Mouse (Mus musculus) limb, embryonic 15.5 days (tissue): ENCODE results near the gene Zfp646. TPM values are rescaled to one million over a fixed set of nuclear protein-coding genes. Genes with fewer than 3 reads are reported as not detected.
A peak's percentile ranks its signal among the peaks of the same experiment; 100 is the strongest.
"Not testable (repeated sequence)": the region's sequence is repeated elsewhere in the genome, so short reads cannot be mapped to it uniquely, and the experiment has no call there.

Experiments used
- ATAC-seq: fragments of 200-750 bp; cut with Nextera tagmentation; 2 replicates; pipeline ENCODE4 v1.8.0; 2017; ENCODE audit warnings: low read depth, moderate TSS enrichment; ENCODE audit not compliant: insufficient number of reproducible peaks, low FRiP score, low TSS enrichment
- H3K27ac ChIP-seq: fragments of 300-500 bp; sonication (generic); 2 replicates; pipeline ENCODE4 v1.5.1; 2015; ENCODE audit warnings: moderate library complexity, mild to moderate bottlenecking, inconsistent platforms
- H3K27me3 ChIP-seq: fragments of 300-500 bp; sonication (generic); 2 replicates; pipeline ENCODE4 v1.6.1; 2015; ENCODE audit warnings: inconsistent platforms
- H3K36me3 ChIP-seq: fragments of 300-500 bp; sonication (generic); 2 replicates; pipeline ENCODE4 v1.6.1; 2015; ENCODE audit warnings: inconsistent platforms
- H3K4me1 ChIP-seq: fragments of 300-500 bp; sonication (generic); 2 replicates; pipeline ENCODE4 v1.6.1; 2015; ENCODE audit warnings: inconsistent platforms
- H3K4me2 ChIP-seq: fragments of 300-500 bp; sonication (generic); 2 replicates; pipeline ENCODE4 v1.6.1; 2015; ENCODE audit warnings: mild to moderate bottlenecking, inconsistent platforms
- H3K4me3 ChIP-seq: fragments of 300-500 bp; sonication (generic); 2 replicates; pipeline ENCODE4 v1.5.1; 2015; ENCODE audit warnings: mild to moderate bottlenecking, inconsistent platforms
- H3K9ac ChIP-seq: fragments of 300-500 bp; sonication (generic); 2 replicates; pipeline ENCODE4 v1.6.1; 2015; ENCODE audit warnings: inconsistent platforms
- H3K9me3 ChIP-seq: fragments of 300-500 bp; sonication (generic); 2 replicates; pipeline ENCODE4 v1.6.1; 2016; ENCODE audit warnings: inconsistent platforms
- WGBS: fragments of 180-500 bp; shearing (Covaris S2); methylation state at CpG from one replicate; pipeline ENCODE4 v1.1.7; 2015; 5-methylcytosine and 5-hydroxymethylcytosine counted together
- polyA plus RNA-seq: library from polyadenylated mRNA; unstranded; fragments of >200 nt; fragmentation: Nextera tagmentation; extraction: Ambion mirVana; gene quantifications from 2 replicates; pipeline ENCODE4 v1.2.1, GENCODE M21; 2015

Zfp646 gene
- 9.1 and 10.0 TPM in 2 replicates for polyA plus RNA-seq

GRCm38 (mm10) chr7:127876041-127876466 lies at the start of gene Zfp646:
TSS of gene Zfp646 (plus strand) at chr7:127876221.
- H3K4me3 ChIP-seq, result peak within 1 kb of the TSS; percentile 97
- H3K27ac ChIP-seq, result peak within 1 kb of the TSS; percentile 99
- peak; percentile 91 for ATAC-seq
- H3K9ac ChIP-seq, result peak within 1 kb of the TSS; percentile 96
- WGBS, result under 1% methylated on average over 41 of the region's 41 CpGs
- H3K36me3 ChIP-seq, result peaks cover 32% of the 10 kb centered on the region
- H3K4me2 ChIP-seq, result peak within 1 kb of the TSS; percentile 76
- peaks cover 19% of the 10 kb centered on the region for H3K4me1 ChIP-seq
- H3K27me3 ChIP-seq, result no peaks in the 10 kb centered on the region
- no peaks in the 10 kb centered on the region for H3K9me3 ChIP-seq

DNA sequence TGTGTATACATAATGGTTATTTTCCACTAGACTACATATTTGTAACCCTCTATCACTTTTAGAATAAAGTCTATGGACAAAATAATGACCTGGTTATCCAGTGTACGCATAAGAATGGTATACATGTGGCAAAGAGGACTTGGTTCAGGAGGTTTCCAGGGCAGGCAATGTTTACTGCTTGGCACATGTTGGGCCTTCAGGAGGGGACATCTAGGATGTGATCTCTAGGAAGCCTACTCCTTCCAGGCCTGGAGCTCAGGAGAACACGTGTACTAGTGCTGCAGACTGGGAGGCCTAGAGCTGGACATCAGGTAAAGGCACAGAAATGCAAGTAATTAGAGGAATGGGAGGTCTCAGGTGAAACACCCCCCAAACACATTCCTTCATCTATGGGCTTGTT lies 40.5 kb upstream of the Zfp646 start:
- Histone ChIP-seq H3K27me3 (no peaks in the 10 kb centered on the region), H3K27ac (no peak overlapping the region), H3K4me2 (no peak overlapping the region), H3K4me1 (no peaks in the 10 kb centered on the region), H3K4me3 (no peak overlapping the region), H3K9me3 (no peaks in the 10 kb centered on the region), H3K9ac (no peak overlapping the region), H3K36me3 (no peaks in the 10 kb centered on the region)
- no peak for ATAC-seq
- WGBS, result 76% methylated on average over 2 of the region's 2 CpGs

DNA sequence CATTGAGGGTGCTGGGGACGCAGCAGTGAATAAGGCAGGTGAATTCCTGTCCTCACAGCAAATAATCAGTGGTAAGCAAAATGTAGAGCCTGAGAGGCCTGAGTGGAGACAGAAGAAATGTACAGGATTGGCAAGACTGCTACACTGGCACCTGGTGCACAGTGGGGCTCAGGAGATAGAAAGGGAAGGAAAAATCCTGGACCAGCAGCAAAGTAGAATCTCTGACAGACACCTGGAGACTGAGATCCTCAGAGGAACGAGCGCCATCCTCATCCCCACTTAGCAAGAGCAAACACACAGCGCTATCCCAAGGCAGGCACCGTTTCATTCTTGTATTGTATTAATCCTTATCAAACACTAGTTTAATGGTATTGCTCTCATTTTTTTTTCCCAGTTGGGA lies 38.5 kb upstream of the Zfp646 start:
- Histone ChIP-seq H3K27me3 (no peaks in the 10 kb centered on the region), H3K36me3 (no peaks in the 10 kb centered on the region), H3K4me3 (no peak overlapping the region), H3K4me1 (peaks cover 6% of the 10 kb centered on the region), H3K4me2 (no peak overlapping the region), H3K27ac (no peak overlapping the region), H3K9ac (no peak overlapping the region), H3K9me3 (no peaks in the 10 kb centered on the region)
- no peak for ATAC-seq
- WGBS, result 91% methylated on average over 5 of the region's 5 CpGs

GRCm38 (mm10) chr7:127837878-127838277 lies 38.1 kb upstream of the Zfp646 start:
- WGBS, result 78% methylated on average over 4 of the region's 4 CpGs
- ATAC-seq, result not testable (repeated sequence)

GRCm38 (mm10) chr7:127840031-127840430 lies 36.0 kb upstream of the Zfp646 start:
- H3K27me3 ChIP-seq, H3K4me3 ChIP-seq, H3K9ac ChIP-seq, H3K27ac ChIP-seq, H3K9me3 ChIP-seq, ATAC-seq: not testable (repeated sequence)
- Histone ChIP-seq H3K4me2 (0 out of 2 replicates have a peak overlapping the region, but pooled peaks have one; percentile 90), H3K4me1 (peaks cover 12% of the 10 kb centered on the region), H3K36me3 (peaks cover 16% of the 10 kb centered on the region)
- WGBS, result 88% methylated on average over 2 of the region's 2 CpGs

More at GRCm38 (mm10) chr7:127837878-127838277, 38.1 kb upstream of the Zfp646 start:
- not testable (repeated sequence) for H3K4me1 ChIP-seq, H3K9me3 ChIP-seq, H3K27ac ChIP-seq, H3K4me2 ChIP-seq, H3K9ac ChIP-seq, H3K4me3 ChIP-seq, H3K27me3 ChIP-seq, H3K36me3 ChIP-seq

GRCm38 (mm10) chr7:127840886-127841285 lies 35.1 kb upstream of the Zfp646 start:
- H3K27ac ChIP-seq, result peak overlapping the region; percentile 95
- peak overlapping the region; percentile 90 for H3K4me2 ChIP-seq
- peaks cover 12% of the 10 kb centered on the region for H3K4me1 ChIP-seq
- H3K9ac ChIP-seq, result peak overlapping the region; percentile 68
- H3K36me3 ChIP-seq, result peaks cover 21% of the 10 kb centered on the region
- no peak; the same call in 1 of the 2 replicates for ATAC-seq
- WGBS, result under 1% methylated on average over 15 of the region's 15 CpGs
- no peaks in the 10 kb centered on the region for H3K27me3 ChIP-seq
- H3K4me3 ChIP-seq, result peak overlapping the region; percentile 82
- H3K9me3 ChIP-seq, result no peaks in the 10 kb centered on the region

- ATAC-seq, result peak; percentile 94
- Histone ChIP-seq H3K4me1 (peaks cover 12% of the 10 kb centered on the region), H3K27me3 (no peaks in the 10 kb centered on the region), H3K9me3 (no peaks in the 10 kb centered on the region), H3K27ac (peak overlapping the region; percentile 95), H3K4me2 (peak overlapping the region; percentile 90), H3K36me3 (peaks cover 27% of the 10 kb centered on the region), H3K9ac (peak overlapping the region; percentile 68), H3K4me3 (peak overlapping the region; percentile 82)
- WGBS, result under 1% methylated on average over 40 of the region's 46 CpGs
Observed at GRCm38 (mm10) chr7:127841340-127842000, 34.6 kb upstream of the Zfp646 start.

- Histone ChIP-seq H3K4me2 (peak overlapping the region; percentile 90), H3K9me3 (no peaks in the 10 kb centered on the region), H3K36me3 (peaks cover 34% of the 10 kb centered on the region), H3K4me1 (peaks cover 12% of the 10 kb centered on the region), H3K27ac (peak overlapping the region; percentile 95), H3K4me3 (peak overlapping the region; percentile 82), H3K27me3 (no peaks in the 10 kb centered on the region), H3K9ac (peak overlapping the region; percentile 68)
- 0 out of 2 replicates have a peak, but pooled peaks have one; percentile 25 for ATAC-seq
- under 1% methylated on average over 40 of the region's 40 CpGs for WGBS
Observed at GRCm38 (mm10) chr7:127842001-127842718, 33.9 kb upstream of the Zfp646 start.

GRCm38 (mm10) chr7:127849973-127850875 lies 25.8 kb upstream of the Zfp646 start:
- H3K36me3 ChIP-seq, result peaks cover 32% of the 10 kb centered on the region
- H3K4me2 ChIP-seq, result no peak overlapping the region
- no peaks in the 10 kb centered on the region for H3K27me3 ChIP-seq
- no peak overlapping the region for H3K4me3 ChIP-seq
- H3K27ac ChIP-seq, result peak overlapping the region; percentile 17; the same call in 1 of the 2 replicates
- H3K9me3 ChIP-seq, result no peaks in the 10 kb centered on the region
- no peak overlapping the region for H3K9ac ChIP-seq
- H3K4me1 ChIP-seq, result no peaks in the 10 kb centered on the region
- no peak for ATAC-seq
- WGBS, result 73% methylated on average over 6 of the region's 6 CpGs

- 55% methylated on average over 5 of the region's 5 CpGs for WGBS
- Histone ChIP-seq H3K4me1 (no peaks in the 10 kb centered on the region), H3K9ac (no peak overlapping the region), H3K9me3 (no peaks in the 10 kb centered on the region), H3K4me3 (no peak overlapping the region), H3K36me3 (peaks cover 26% of the 10 kb centered on the region), H3K27ac (no peak overlapping the region), H3K27me3 (no peaks in the 10 kb centered on the region), H3K4me2 (no peak overlapping the region)
- ATAC-seq, result no peak
Observed at GRCm38 (mm10) chr7:127850906-127851305, 25.1 kb upstream of the Zfp646 start.

GRCm38 (mm10) chr7:127858258-127858657 lies 17.8 kb upstream of the Zfp646 start:
- Histone ChIP-seq H3K27ac (no peak overlapping the region), H3K9me3 (no peaks in the 10 kb centered on the region), H3K4me1 (no peaks in the 10 kb centered on the region), H3K4me3 (no peak overlapping the region), H3K27me3 (no peaks in the 10 kb centered on the region), H3K9ac (no peak overlapping the region), H3K4me2 (no peak overlapping the region), H3K36me3 (0 out of 2 replicates have a peak, but pooled peaks cover 4% of the 10 kb centered on the region)
- no peak for ATAC-seq
- 93% methylated on average over 6 of the region's 6 CpGs for WGBS
